Mouse (Mus musculus) layer of hippocampus, adult 18-20 months (tissue): ENCODE results near the gene Kalrn. TPM values are rescaled to one million over a fixed set of nuclear protein-coding genes. Genes with fewer than 3 reads are reported as not detected.

ENCODE experiments used
- DNase-seq, 2 experiments: peaks; one replicate each; pipeline ENCODE4 v3.0.0; 2022; ENCODE audit warnings: low spot score in 2 of 2
- total RNA-seq, 2 experiments: library from RNA; stranded (reverse); gene quantifications; 2 replicates each; pipeline ENCODE4 v1.2.3; 2021

Gene Kalrn
- total RNA-seq, 2 experiments from 2014 or later = 468 to 527 TPM

DNA sequence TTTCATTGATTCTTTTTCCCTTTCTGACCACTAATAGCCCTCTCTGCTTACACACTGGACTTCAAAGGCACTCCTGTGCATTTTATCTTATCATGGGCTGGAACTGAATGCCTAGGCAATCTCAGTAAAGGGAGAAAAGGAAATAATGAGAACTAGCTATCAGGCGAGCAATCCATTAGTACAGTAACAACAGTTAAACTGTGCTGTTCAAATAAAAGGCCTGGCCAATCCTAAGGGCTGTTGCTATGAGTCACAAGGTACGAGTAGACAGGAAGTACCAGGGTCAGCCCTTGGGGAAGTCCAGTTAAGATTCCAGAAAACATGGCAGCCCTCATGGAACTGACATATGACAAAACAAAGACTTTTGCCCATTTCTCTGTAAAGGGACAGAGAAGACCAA lies 302.7 kb downstream of the Kalrn start:
- no peak for DNase-seq

DNA sequence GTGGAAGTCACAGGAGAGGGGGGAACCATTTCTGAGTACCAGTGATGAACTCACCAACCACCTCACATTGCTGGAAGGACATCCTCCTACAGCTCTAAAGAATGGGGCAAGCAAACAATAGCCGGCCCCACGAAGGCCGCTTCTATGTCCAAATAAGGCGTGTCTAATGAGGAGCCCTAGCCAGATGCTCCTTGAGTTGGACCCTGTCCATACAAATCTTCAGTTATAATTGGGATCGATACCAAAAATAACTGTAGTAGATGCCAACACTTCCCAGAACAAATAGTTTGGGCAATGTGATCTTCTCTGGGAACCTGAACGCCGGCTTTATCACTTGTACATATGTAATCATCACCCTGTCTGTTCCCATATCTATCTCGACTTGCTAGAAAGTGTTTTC lies 303.7 kb downstream of the Kalrn start:
- no peak for DNase-seq

DNA sequence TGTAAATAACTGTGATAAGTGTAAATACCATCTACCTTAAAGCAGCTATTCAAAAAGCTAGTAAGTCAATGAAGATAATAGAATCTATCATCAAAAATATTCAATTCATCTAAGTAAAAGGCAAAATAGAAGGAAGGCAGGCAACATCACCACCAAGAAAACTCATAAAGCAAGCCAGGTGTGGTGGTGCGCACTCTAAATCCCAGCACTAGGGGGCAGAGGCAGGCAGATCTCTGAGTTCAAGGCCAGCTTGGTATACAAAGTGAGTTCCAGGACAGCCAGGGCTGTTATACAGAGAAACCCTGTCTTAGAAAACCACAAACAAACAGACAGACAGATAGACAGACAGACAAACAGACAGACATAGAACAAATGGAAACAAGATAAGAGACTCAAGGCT lies 305.6 kb downstream of the Kalrn start:
- no peak for DNase-seq

DNA sequence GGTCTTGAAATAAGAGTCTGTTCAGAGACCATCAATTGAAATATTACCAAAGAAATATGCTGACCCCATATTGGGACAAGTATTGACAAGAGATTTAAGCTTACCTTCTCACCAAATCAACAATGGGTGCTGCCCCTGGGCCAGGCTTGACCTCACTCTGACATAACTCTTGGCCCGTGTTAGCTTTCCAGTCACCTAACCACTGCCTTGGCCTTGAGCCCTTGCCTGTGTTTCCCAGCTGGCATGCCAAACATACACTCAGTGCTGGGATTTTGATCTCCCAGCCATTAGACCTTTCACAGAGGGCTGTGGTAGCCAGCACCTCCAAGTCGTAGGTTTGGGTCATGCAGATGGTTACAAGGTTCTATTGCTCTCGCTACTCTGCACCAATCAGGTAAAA lies 308.7 kb downstream of the Kalrn start:
- DNase-seq = no peak

DNA sequence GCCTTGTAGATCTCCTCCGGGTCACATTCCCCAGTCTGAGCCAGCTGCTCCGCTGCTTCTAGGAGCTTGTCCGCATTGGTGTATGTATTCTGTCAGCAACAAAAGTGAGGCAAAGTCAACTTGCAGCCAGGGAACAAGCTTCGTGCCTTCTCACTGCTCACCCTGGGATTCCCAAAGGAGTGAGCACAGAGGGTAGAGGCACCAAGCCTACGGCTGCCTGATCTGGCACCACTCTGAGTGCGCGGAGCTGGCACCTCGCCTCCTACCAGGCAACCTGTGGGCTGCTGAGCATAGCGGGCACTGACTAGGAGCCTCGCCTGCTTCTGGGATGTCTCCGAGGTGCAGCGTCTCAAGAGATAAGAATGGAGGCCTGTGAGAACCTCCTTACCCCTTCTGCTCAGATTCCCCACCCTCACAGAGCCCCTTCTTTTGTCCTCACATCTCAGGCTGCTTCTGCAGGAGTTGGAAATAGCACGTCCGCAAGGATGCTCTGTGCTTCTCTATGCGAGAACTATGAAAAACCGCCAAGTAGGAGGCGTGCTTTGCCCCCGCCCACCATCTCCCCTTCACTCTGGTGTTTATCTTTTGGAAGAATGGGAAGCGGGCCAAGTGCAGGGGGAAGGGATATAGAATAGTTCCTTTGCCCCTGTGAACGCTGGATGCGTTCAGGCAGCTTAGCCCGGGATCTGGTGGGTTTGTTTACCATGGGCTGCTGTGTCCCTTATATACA lies 310.4 kb downstream of the Kalrn start:
- DNase-seq = peak; percentile 61 to 89

DNA sequence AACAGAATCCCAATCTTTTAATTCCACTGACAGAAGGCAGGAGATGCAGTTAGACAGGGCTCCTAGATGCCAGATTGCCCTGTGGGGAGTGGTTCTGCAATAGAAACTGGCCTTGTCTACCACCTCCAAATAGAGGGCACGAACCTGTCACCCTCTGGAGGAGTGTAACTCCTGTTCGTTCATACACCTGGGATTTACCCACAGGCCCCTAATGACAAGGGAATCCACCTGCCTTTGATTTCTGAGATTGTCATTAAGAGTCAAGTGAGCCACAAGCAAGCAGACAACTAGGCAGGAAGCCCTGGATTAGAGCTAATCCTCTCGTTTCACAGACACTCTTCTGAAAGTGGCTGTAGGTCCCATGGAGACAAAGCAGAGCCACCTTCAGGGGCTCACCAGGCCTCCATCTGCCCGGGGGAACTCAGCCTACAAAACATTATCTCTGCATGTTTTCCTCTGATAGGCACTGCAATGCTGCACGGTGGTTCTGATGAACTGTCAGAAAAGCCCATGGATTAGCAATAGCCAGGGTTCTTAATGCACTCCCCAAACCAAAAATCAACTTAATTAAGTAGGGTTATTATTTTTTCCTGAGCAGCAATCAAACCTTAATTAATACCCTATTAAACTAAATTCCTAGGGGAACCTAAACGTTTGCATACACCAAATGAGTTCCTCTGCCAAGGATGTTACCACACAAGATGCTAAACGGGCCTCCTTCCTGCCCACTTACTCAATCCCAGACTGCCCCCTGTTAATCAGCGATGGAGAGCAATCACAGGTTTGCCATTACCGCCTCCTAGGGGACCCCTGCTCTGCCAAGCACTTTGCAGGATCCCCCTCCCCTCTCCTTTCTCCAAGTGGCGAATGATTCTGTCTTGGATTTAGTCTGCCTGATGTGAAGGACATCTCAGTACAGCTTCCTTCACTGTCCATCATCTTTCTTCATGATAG lies 312.1 kb downstream of the Kalrn start:
- no peak for DNase-seq

DNA sequence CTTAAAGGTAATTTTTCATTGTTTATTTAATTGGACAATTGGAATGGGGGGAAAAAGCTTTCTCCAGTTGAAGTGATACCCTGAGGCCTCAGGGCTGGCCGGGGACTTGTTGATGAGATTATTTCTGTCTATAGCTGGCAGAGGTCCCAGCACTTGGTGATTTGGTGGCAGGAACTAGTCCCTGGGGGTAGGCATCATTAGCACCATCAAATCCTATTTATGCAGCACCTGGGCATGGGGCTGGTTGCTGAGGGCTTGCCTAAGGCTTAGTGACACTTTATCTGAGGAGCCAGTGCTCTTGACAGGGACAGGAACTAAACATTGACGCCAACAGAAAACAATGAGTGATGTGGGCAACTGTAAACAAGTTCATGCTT lies 318.7 kb downstream of the Kalrn start:
- DNase-seq = no peak

DNA sequence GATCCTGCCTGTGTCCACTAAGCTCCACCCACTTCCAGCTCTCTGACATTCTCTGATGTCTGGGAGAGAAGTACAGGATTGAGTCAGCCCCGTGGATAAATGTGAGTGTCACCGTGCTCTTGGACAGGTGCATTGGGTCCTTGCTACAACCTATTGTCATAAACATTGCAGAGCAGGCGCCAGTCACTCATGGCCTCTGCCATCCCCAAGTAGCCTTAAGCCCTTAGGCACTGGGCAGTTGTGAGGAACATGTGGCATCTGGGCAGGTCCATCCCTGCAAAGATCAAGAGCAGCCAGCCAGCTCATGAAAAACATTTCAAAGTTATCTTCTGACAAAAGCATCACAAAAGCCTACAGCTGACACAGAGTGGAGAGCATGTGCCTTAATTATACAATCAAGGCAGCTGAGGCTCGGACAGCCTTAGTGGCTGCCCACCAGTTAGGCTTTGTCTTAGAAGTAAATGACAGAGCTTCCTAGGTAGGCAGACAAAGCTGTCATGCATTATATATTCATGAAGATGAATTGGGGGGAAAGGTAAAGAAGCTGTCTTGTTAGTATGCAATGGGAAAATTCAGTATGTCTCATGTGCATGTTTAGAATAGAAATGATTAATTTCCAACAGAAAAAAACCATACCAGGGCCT lies 319.2 kb downstream of the Kalrn start:
- DNase-seq = no peak

DNA sequence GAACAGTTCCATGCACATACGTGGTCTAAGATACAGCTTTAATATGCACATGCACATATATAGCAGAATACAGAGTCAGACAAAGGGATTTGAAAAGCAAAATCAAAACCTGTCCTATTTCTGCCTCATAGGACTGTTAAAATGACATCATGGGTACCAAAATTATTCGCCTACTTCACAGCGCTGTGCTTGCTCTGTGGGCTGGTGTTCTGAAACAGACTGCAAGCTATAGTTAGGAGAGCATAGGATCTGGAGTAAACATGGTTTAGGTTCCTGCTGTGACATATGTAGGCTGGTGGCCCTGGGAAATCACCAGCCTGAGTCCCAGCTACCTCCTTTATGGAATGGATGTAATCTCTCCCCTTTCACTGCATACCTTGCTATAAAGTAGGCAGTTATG lies 320.7 kb downstream of the Kalrn start:
- no peak for DNase-seq

DNA sequence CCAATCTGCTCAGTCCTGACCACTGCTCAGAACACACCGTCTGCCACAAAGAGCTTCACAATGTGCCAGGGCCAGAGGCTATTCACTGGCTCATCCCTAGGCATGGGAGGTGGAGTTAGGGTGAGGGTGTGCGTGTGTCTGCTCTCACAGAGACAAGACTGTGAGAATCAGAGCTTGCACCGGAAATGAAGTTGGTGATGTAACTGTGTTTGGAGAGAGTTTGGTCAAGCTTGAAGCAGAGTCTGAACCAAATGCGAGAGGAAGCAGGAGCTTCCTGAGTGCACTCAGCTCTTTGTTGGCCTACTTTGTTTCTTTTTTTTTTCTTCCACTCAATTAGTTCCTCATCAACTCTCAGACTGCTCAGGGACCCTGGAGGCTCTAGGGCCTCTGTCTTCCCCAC lies 325.1 kb downstream of the Kalrn start:
- no peak for DNase-seq

DNA sequence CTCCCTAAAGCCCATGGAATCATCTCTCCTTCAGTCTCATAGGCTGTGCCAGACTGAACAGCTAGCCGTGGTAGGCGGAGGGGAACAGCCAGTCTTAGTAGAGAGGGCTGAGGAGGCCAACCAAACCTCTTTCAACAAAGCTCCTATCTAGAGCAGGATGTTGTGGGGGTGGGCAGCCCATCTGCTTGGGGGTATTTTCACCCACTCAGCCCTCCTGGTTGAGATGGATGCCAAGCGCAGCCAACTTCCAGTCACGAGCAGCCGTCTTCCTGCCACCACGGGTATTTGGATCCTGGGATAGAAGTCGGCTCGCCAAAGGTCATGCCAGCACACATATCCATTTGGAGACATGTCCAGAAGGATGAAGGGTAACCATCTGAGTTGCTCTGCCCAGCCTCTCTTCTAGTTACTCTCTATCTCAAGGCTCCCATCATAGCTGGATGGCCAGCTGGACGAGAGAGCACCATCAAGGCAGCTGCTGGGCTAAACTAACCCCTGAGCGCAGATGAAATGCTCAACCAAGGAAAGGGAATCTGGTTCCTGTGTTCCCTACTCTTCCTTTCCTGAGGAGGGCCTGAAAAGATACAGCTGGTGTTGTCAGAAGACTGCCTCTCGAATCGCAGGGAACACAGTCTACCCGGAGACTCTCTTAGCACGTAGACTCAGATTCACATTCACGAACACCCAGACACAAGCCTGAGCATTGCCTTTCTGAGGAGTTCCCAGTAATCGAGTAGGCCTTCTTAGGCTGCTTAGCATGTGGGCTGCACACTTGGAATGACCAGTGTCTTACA lies 331.2 kb downstream of the Kalrn start:
- DNase-seq = peak; percentile 90 to 96

DNA sequence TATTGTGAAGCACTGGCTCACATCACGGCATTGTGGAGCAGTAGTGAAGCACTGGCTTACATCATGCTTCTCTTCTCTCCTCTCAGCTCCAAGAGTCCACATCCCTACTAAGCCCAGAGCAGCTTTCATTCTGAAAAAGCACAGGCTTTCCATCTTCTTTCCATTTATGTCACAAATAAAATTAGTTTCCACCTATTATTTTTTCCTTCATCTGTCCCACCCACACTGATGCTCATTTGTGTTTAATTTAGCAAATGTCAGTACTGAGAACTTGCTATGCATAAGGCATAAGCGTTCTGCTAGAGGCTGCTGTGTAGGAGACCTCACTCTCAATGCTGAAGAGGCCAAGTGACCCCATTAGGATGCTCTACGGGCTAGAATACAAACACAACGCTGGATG lies 333.7 kb downstream of the Kalrn start:
- peak in 1 of 2 experiments; percentile 78 for DNase-seq

DNA sequence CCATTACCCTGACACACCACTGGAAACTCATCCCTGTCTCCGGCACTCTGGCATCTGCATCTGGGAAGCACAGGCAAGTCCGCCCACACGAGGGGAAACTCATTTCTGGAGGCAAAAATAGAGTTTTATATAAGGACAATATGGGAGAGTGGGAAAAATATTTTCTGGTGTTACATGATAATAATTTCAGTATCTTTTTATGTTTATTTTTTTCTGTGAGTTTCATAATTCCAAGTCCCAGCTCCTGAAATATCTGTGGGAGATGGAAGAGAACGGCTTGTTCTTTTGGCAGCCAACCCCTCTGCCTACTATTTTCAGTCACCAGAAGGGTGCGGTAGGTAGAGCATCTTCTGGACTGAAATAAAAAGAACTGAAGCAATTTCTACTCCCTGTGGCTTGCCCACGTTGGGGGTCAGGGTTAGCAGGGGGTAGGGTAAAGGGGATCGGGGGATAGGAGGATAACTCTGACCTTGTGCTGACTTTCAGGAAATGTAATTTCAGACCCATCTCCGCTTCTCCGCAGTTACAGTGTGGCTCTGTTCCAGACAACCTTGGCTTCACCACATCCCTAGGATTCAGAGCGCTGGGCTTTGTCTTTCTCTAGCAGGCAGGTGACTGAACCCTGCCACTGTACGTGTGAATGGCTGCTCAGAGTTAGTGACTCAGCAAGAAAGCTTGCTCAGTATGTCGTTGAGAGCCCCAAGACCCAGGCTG lies 336.3 kb downstream of the Kalrn start:
- peak; percentile 67 to 88 for DNase-seq

DNA sequence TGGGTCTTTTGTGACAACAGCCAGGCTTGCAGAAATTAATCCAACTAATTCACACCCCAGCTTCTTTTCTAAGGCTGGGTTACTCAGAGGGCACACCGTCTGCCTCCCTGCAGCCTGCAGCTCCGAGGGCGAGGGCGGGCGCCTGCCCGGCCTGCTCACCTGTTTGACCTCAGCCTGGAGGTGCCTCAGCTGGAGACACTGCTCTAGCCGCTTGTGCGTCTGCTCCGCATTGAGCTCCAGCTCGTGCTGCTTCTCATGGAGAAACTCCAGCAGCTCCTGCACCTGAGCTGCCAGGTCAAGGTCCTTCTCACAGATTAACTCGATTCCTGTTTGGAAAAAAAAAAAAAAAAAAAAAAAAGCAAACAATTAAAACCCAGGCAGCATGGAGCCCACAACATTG lies 338.2 kb downstream of the Kalrn start:
- DNase-seq = no peak

DNA sequence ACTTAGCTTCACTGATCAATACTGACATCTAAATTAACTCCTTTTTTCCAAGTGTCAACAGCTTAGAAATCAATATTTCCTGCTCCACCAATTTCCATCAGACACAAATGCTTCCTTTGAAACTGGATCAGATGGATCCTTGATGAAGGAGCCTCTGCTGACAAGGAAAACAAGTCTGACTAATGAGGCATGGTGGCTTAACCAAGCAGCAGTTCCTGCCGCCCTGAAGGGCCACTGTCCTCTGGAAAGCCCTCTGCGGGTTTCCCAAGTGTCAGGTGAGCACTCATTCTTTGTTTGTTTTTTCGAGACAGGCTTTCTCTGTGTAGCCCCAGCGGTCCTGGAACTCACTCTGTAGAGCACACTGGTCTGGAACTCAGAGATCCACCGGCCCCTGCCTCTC lies 341.4 kb downstream of the Kalrn start:
- DNase-seq = no peak

DNA sequence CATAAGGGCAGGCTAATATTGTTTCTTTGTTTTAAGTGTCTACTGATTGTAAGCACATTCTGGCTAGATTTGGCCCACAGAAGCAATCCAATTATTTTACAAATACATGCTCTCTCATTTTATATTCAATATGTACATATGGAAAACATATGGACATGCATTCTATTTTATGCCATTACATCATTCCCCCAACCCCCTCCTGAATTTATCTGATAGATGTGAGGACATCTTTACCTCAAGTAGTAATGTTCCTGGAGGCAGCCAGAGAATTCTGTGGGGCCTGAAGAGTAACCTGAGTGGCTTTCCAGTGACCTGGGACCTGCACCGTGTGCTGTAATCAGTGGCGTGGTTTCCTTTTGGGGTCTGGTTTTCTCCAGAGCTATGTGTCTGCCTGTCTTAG lies 342.2 kb downstream of the Kalrn start:
- no peak for DNase-seq

DNA sequence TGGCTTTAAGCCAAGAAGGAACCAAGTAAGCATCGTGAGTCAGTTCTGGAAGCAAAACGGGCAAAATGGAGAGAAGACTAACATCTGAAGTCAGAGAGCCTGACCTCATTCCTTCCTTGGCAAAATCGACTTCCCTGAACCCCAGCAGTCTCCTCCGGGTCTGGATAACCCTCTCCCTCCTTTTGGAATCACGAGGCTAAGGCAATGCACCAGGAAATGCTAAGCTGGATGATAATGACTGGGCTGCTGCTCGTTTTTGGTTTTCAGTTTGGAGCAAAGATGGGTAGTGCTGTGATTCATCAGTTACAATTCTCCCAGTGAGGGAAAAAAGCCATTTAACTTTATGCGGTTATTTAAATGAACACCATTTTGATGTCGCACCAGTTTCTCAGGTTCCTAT lies 344.0 kb downstream of the Kalrn start:
- no peak for DNase-seq

DNA sequence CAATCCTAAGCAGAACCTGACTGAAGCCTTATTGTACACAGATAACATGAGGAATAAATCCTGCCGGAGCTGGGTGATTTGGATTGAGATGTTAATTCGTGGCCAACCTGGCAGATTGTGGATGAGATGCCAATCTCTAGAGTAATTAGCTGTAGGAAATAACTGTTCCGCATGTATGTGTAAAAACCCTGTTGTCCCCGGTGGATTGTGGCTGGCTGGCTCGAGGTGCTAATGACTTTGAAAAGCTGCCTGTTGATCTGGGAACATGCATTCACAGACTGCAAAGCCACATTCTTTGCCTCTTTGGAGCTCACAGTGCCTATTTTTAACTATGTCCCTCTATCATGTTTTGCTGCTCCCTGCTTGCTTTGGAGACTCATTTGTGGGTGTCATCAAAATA lies 344.7 kb downstream of the Kalrn start:
- DNase-seq = peak; percentile 61 to 84

DNA sequence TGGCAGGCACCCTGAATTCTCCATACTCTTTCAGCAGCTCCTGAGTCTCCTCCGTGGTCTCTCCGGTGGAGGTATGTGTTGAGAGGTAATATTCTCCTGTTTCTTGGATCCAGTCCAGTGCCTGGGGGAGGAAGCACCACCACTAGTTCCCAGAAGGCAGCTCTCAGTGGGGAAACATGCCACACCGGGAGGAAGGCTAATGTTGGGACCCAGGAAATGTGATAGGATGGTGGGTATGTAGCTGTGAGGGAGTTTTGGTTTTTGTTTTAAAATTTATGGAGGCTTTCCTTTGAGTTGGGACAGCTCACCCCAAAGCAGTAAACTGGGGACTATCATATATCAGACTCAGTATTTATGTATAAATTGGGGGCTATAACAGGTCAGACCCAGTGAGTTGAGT lies 361.2 kb downstream of the Kalrn start:
- no peak for DNase-seq

DNA sequence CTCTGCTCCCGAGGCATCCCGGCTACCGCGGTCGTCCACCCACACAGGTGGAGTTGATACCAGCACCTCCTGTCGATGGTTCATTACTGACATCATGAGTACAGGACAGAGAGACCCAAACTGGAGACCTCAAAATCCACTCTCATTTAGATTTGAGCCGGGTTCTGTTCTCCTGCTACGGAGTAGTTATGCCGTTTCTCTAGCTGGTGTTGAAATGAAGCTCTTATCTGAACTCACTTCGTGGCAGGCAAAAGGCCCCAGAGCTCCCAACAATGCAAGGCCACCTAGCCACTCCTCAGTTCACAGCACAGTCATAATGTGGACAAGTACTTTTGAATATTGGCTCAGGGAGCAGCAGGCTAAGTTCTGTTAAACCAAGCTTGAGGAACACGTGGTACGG lies 362.1 kb downstream of the Kalrn start:
- DNase-seq = no peak

DNA sequence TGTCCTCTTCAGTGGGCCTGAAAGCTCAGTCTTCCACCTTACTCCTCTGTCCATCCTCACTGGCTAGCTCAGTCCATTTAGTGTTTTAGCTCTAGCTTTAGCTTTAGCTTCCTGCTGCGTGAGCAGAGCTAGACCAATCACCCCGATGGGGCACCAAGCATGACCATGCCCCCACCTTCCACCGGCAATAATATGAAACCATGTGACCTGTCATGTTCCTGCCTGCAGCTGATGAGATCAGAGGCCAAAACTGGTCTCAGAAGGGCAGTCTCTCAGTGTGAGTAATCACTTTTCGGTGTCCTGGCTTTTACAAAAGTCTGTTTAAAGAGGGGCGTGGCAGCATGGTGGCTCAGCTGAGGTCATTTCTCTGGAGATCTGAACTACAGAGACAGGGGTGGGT lies 364.6 kb downstream of the Kalrn start:
- DNase-seq = no peak
